Mouse (Mus musculus): ENCODE results near the gene Klkb1.
A peak's percentile ranks its signal among the peaks of the same experiment; 100 is the strongest.

The Klkb1 gene

DNA sequence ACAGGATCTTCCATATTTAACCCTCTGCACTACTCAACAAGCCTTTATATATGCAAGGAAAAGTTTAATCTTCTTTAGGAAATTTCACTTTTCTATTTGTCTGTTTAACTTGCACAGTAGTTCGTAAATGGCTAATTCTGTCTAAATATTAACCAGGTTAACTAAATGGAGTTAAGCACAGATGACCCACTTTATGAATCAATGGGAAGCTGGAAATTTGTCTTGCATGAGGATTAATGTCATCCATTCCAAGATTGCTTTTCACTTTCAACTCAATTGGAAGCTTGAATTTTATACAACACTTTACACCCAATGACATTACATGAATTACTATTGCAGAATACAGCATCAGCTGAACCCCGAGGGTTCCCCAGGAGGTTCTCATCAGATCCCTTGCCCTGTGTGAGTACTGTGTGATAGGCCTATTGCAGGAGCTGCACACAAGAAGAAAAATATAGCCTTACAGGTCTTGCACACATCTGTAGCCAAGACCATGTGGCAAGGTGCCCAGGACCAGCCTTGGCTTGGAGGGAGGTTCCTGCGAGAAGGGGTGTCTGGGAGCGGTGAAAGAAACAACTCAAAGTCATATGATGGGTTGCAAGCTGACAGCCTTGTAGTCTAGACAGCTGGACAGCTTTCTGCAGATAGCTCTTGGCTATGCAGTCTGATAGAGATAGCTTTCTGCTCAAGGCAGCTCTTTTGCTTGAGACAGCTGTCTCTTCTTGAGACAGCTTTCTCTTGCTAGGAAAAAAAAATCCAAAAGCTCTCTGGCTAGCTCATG lies 26.9 kb downstream of the Klkb1 start:
- no peak for DNase-seq

DNA sequence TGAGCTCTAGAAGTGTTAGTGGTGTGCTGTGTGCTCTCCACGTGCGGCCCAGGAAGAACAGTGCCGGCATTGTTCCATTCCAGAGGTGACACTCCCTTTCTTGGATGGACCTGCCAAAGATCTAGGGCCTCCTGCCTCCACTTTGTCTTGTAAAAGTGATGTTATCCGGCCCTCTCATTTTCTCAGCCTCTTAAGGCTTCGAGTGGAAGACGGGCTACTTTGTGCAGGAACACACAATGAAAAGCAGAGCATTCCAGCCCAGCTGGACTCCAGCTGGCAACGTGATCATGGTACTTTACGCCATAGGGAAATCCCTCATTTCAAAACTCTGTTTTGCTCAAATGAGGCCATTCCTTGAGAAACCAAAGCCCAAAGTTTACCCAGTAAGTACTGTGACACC lies 27.7 kb downstream of the Klkb1 start:
- DNase-seq, result no peak

GRCm38 (mm10) chr8:45264918-45265317 lies 29.7 kb downstream of the Klkb1 start:
- no peak for DNase-seq

DNA sequence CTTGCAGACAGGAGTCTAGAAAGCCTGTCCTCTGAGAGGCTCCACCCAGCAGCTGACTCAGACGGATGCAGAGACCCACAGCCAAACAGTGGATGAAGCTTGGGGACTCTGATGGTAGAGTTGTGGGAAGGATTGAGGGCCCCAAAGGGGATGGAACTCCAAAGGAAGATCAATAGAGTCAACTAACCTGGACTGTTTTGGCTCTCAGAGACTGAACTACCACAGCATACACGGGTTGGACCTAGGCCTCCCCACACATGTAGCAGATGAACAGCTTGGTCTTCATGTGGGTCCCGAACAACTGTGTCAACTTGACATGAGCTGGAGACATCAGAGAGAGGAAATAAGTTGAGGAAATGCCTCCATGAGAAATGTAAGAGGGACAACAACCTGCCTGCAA lies 31.8 kb downstream of the Klkb1 start:
- no peak for DNase-seq

GRCm38 (mm10) chr8:45261920-45262319 lies 32.7 kb downstream of the Klkb1 start, which contains the start of gene F11:
Gene F11, minus strand, starts transcription at chr8:45262031.
- DNase-seq, result no peak

DNA sequence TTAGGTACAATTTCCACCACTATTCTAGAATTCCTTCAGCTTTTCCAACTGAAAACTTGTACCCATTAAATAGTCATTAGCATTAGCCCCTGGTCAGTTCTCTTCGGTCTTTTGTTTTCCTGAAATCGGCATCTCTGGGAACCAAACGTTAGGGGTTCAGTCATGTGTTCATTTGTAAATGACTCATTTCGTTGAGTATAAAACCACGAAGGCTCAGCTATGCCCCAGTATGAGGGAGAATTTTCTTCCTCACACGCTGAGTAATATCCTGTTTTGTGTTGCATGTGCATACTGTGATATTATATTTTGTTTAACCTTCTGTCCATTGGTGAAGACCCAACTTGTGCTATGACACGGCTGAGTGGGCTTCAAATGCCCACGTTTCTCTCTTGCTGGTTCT lies 36.2 kb downstream of the Klkb1 start:
- DNase-seq, result no peak

- DNase-seq, result no peak
Measured at GRCm38 (mm10) chr8:45255040-45255439, 39.6 kb downstream of the Klkb1 start.

DNA sequence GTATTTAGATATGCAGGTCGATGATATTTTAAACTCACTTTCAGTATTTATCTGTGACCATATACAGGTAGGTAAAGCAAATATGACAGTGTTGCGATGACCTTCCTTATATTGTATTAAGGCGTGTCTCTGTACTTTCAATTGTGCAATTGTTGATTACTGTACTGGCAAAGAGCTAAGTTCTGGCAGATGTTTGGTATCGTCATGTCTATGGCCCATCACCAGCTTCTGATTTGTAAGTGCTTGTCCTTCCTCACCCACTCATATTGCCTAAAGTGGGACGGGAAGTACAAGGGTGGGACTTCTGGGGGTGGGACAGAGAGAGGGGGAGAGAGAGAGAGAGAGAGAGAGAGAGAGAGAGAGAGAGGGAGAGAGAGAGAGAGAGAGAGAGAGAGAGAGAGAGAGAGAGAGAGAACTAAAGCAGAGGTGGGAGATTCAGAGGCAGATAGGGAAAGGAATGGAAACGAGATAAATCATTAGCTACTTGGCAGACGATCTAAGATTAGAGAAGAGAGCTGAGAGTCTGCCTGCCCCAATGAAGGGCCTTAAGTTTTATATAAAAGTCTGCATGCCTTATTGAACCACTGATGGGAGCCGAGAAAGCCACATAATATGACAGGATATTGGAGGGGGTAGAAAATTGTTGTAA lies 40.3 kb downstream of the Klkb1 start:
- DNase-seq, result no peak

DNA sequence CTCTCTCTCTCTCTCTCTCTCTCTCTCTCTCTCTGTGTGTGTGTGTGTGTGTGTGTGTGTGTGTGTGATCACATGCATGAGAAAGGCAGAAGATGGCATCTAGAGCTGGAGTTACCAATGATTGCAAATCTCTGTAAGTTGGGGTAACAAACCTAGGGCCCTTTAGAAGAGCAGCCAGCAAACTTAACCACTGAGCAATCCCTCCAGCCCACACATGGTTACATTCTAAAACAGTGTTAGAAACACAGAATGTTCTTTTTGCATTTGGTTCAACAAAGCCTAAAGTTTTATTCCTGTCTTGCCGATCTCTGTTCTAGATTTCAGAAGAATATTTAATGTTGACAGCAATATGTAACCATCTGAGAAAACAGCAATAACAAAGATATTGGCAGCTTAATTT lies 41.1 kb downstream of the Klkb1 start:
- no peak for DNase-seq

DNA sequence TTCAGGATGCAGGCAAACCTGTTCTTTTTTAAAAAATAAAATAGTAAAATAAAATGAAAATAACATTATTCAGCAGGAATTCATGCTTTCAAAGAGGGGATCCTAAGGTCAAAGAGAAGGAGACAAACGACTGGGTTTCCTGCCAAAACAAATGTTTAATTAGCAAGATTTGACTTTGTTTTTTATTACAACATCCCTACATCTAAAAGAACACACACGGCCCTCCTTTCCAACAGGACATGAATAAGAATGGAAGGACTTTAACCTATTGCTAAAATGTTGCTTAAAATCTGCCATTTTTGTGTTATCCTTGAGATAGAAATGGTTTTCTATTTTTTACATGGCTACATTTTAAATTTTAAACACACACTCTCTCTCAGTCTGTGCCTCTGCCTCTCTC lies 41.5 kb downstream of the Klkb1 start:
- no peak for DNase-seq

- no peak for DNase-seq
Measured at GRCm38 (mm10) chr8:45246307-45246706, 48.4 kb downstream of the Klkb1 start.

DNA sequence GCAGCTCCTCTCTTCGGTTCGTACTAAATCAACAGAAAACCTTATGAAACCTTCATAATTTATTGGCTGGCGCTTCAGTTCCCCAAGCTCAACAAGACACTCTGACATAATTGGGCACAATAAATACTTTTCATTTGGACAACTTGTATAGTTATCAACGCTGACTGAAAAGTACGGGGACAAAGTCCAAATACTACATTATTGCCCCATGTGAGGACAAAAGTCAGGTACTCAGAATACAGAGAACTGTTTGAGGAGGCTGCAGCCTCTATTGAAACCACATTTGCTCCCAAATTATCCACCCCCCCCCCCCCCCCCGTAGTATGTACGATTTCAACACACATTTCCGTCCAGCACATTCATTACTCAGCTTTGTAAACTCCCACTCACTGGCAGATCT lies 55.3 kb downstream of the Klkb1 start:
- DNase-seq, result no peak

DNA sequence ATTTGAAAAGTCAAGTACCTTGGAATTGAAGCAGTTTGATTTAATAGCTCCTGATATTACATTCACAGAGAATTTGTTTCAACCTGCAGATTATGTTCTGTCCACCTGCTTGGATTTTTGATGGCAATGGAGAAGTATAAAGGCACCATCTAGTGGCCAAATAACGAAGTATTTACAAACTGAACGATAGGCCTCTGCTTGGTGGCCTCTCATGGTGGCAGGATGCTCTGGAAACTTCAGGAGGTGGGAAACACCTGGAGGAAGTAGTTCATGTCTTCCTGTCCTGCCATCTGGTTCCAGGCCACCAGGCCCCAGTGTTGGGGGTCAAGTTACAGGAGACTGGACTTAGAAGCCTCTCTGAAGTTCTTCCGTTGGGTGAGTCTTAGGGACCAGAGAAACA lies 56.4 kb downstream of the Klkb1 start:
- DNase-seq, result peak; percentile 56

GRCm38 (mm10) chr8:45236164-45236912 lies 58.3 kb downstream of the Klkb1 start:
- DNase-seq, result peak; percentile 85

- DNase-seq, result no peak
Measured at GRCm38 (mm10) chr8:45235228-45235627, 59.4 kb downstream of the Klkb1 start.

- DNase-seq, result no peak
Measured at GRCm38 (mm10) chr8:45233256-45233655, 61.4 kb downstream of the Klkb1 start.

All from embryo, embryonic 11 days (tissue).